Mouse (Mus musculus) embryo, embryonic 11 days (tissue): ENCODE results near the gene Kif2c.

ENCODE experiments used
- DNase-seq: peaks from one replicate; pipeline ENCODE4 v3.0.0-alpha.2; 2015

Kif2c gene

GRCm38 (mm10) chr4:117113237-117113636, 69.2 kb downstream of the Kif2c start:
- DNase-seq, result no peak

- no peak for DNase-seq
Measured at GRCm38 (mm10) chr4:117110985-117111384, 71.5 kb downstream of the Kif2c start.

- DNase-seq, result no peak
Measured at GRCm38 (mm10) chr4:117110249-117110648, 72.2 kb downstream of the Kif2c start.
